Mouse (Mus musculus) lung, embryonic 15.5 days (tissue): Measurements from ENCODE around the gene Msh3. TPM values are rescaled to one million over a fixed set of nuclear protein-coding genes. Genes with fewer than 3 reads are reported as not detected.
"Not testable (repeated sequence)": the region's sequence is repeated elsewhere in the genome, so short reads cannot be mapped to it uniquely, and the experiment has no call there.

ENCODE experiments used
- ATAC-seq: fragments of 200-750 bp; cut with Nextera tagmentation; 2 replicates; pipeline ENCODE4 v1.8.0; 2017; ENCODE audit warnings: moderate number of reproducible peaks, borderline replicate concordance; ENCODE audit not compliant: low FRiP score, low TSS enrichment; ENCODE audit errors: extremely low read depth
- H3K27ac ChIP-seq: fragments of 300-500 bp; sonication (generic); 2 replicates; pipeline ENCODE4 v1.5.1; 2015; ENCODE audit warnings: moderate library complexity, mild to moderate bottlenecking, inconsistent platforms
- H3K27me3 ChIP-seq: fragments of 300-500 bp; sonication (generic); 2 replicates; pipeline ENCODE4 v1.6.1; 2015; ENCODE audit warnings: inconsistent platforms
- H3K36me3 ChIP-seq: fragments of 300-500 bp; sonication (generic); 2 replicates; pipeline ENCODE4 v1.6.1; 2015; ENCODE audit warnings: inconsistent platforms
- H3K4me1 ChIP-seq: fragments of 300-500 bp; sonication (generic); 2 replicates; pipeline ENCODE4 v1.6.1; 2015; ENCODE audit warnings: inconsistent platforms
- H3K4me2 ChIP-seq: fragments of 300-500 bp; sonication (generic); 2 replicates; pipeline ENCODE4 v1.6.1; 2015; ENCODE audit warnings: inconsistent platforms, mild to moderate bottlenecking, moderate library complexity
- H3K4me3 ChIP-seq: fragments of 300-500 bp; sonication (generic); 2 replicates; pipeline ENCODE4 v1.5.1; 2015; ENCODE audit warnings: mild to moderate bottlenecking, inconsistent platforms
- H3K9ac ChIP-seq: fragments of 300-500 bp; sonication (generic); 2 replicates; pipeline ENCODE4 v1.6.1; 2015; ENCODE audit warnings: inconsistent platforms
- H3K9me3 ChIP-seq: fragments of 300-500 bp; sonication (generic); 2 replicates; pipeline ENCODE4 v1.6.1; 2016; ENCODE audit warnings: inconsistent platforms
- WGBS: fragments of 180-500 bp; shearing (Covaris S2); methylation state at CpG from one replicate; pipeline ENCODE4 v1.1.7; 2015; 5-methylcytosine and 5-hydroxymethylcytosine counted together
- polyA plus RNA-seq: library from polyadenylated mRNA; unstranded; fragments of >200 nt; fragmentation: Nextera tagmentation; extraction: Ambion mirVana; gene quantifications from 2 replicates; pipeline ENCODE4 v1.2.1, GENCODE M21; 2015

Msh3 gene
- polyA plus RNA-seq, 1 experiment from 2014 or later, result 25.0 TPM

GRCm38 (mm10) chr13:92172686-92173085 lies 182.1 kb downstream of the Msh3 start:
- not testable (repeated sequence) for H3K9me3 ChIP-seq, H3K4me1 ChIP-seq, H3K4me2 ChIP-seq, H3K36me3 ChIP-seq, H3K9ac ChIP-seq, ATAC-seq, H3K27me3 ChIP-seq, H3K27ac ChIP-seq, H3K4me3 ChIP-seq
- 78% methylated on average over 8 of the region's 8 CpGs for WGBS

Other genes starting within 250 kb of the Msh3 start
- gene Rasgrf2, start 223.3 kb downstream of the Msh3 start, polyA plus RNA-seq, result 0.09 and 0.16 TPM in 2 replicates
- 0.57 and 0.93 TPM in 2 replicates for gene Gm20379, start 49.0 kb downstream of the Msh3 start, polyA plus RNA-seq
- gene Dhfr, start 277 bp downstream of the Msh3 start, polyA plus RNA-seq, result 17.9 and 19.1 TPM in 2 replicates
- 0.70 and 0.78 TPM in 2 replicates for gene Ankrd34b, start 70.9 kb upstream of the Msh3 start, polyA plus RNA-seq
- 0.16 TPM in 1 of 2 replicates, not detected in the other for gene Fam151b, start 129.0 kb upstream of the Msh3 start, polyA plus RNA-seq
- gene Zfyve16, start 175.9 kb upstream of the Msh3 start, polyA plus RNA-seq, result 9.1 and 10.2 TPM in 2 replicates
- gene Spz1, start 221.2 kb upstream of the Msh3 start, polyA plus RNA-seq, result not detected in 2 replicates